Mouse (Mus musculus) kidney, postnatal 0 days (tissue): ENCODE data around the gene Pik3r1. TPM values are rescaled to one million over a fixed set of nuclear protein-coding genes. Genes with fewer than 3 reads are reported as not detected.

Experiments used
- ATAC-seq: fragments of 200-750 bp; cut with Nextera tagmentation; replicated peaks from 2 replicates; pipeline ENCODE4 v1.8.0; 2017; ENCODE audit warnings: low read depth, moderate number of reproducible peaks, moderate TSS enrichment, moderate library complexity; ENCODE audit not compliant: low FRiP score
- DNase-seq: peaks from one replicate; pipeline ENCODE4 v3.0.0-alpha.2; 2016; ENCODE audit warnings: low spot score
- H3K27ac ChIP-seq: fragments of 300-500 bp; sonication (generic); 2 replicates; pipeline ENCODE4 v1.5.1; 2014; ENCODE audit warnings: mild to moderate bottlenecking
- H3K27me3 ChIP-seq: fragments of 300-500 bp; sonication (generic); 2 replicates; pipeline ENCODE4 v1.6.1; 2014; ENCODE audit warnings: low read length, mixed read lengths; ENCODE audit not compliant: insufficient read depth
- H3K36me3 ChIP-seq: fragments of 300-500 bp; sonication (generic); 2 replicates; pipeline ENCODE4 v1.6.1; 2014; ENCODE audit warnings: low read length, mixed read lengths; ENCODE audit not compliant: insufficient read depth
- H3K4me1 ChIP-seq: fragments of 300-500 bp; sonication (generic); replicated peaks from 2 replicates; pipeline ENCODE4 v1.6.1; 2014; ENCODE audit warnings: antibody characterized with exemption, low read length, mixed read lengths; ENCODE audit not compliant: insufficient read depth
- H3K4me2 ChIP-seq: fragments of 300-500 bp; sonication (generic); 2 replicates; pipeline ENCODE4 v1.6.1; 2014; ENCODE audit warnings: mild to moderate bottlenecking, low read length, moderate library complexity, mixed read lengths
- H3K4me3 ChIP-seq: fragments of 300-500 bp; sonication (generic); replicated peaks from 2 replicates; pipeline ENCODE4 v1.5.1; 2014; ENCODE audit warnings: low read depth, low read length
- H3K9ac ChIP-seq: fragments of 300-500 bp; sonication (generic); 2 replicates; pipeline ENCODE4 v1.6.1; 2014; ENCODE audit warnings: low read depth, low read length
- H3K9me3 ChIP-seq: fragments of 300-500 bp; sonication (generic); replicated peaks from 2 replicates; pipeline ENCODE4 v1.6.1; 2016; ENCODE audit warnings: low read length, inconsistent platforms, mixed read lengths
- CTCF ChIP-seq: IDR thresholded peaks from 2 replicates; pipeline ENCODE4 v1.5.1; 2016; ENCODE audit warnings: antibody characterized with exemption, low read depth, mild to moderate bottlenecking, moderate library complexity
- WGBS: fragments of 180-500 bp; shearing (Covaris S2); extraction: QIAGEN DNeasy Blood & Tissue Kit; methylation state at CpG from one replicate; pipeline ENCODE4 v1.1.7; 2014; 5-methylcytosine and 5-hydroxymethylcytosine counted together
- polyA plus RNA-seq: library from polyadenylated mRNA; unstranded; fragments of >200 nt; fragmentation: Nextera tagmentation; extraction: Ambion mirVana; gene quantifications from 2 replicates; pipeline ENCODE4 v1.2.1, GENCODE M21; 2015

The Pik3r1 gene
- polyA plus RNA-seq: 30.3 and 35.8 TPM in 2 replicates

DNA sequence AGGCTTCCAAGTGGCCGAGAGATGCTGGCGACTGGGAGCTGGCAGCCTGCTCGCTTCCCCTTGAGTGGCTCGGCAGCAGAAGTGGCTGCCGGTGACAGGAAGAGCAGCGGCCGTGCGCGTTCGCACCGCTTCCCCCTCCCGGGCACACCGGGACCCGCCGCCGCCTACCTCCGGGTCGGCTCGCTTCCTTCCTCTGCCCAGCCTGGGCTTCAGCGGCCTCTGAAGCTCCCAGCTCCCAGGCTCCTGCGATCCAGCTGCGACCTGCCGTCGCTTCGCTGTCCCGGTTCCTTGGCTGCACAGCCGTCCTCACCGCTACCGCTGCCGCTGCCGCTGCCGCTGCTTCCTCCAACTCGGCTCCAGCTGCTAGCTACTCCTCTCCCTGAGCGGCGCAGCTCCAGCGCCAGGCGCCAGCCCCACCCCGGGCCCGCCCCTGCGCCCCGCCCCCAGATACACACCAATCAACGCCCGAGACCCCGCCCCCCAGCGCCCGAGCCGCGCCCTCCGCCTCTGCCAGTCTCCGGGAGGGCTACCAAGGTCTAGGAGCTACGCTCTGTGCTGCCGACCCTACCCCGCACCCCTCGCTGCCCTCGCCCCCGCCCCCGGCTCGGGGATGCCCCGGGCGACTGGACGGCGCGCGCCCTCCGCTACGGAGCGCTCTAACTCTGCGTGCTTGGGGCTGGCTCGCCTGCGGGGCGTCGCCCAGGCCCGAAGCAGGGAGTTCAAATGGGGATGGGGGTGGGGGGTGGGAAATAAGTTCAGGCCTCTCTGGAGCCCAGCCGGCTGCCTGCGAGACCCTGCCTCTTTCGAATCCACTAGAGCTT lies at the start of gene Pik3r1:
Gene Pik3r1 (minus strand): TSS at position 409 of the 821 bp plus-strand sequence.
- WGBS: under 1% methylated on average over 72 of the region's 76 CpGs
- peak; percentile 96 for ATAC-seq
- H3K9ac ChIP-seq: peak within 1 kb of the TSS; percentile 92
- peak within 1 kb of the TSS; percentile 94 for H3K4me3 ChIP-seq
- H3K27ac ChIP-seq: peak within 1 kb of the TSS; percentile 98
- peak within 1 kb of the TSS; percentile 83 for H3K4me2 ChIP-seq
- DNase-seq: peak; percentile 97
- no peaks in the 10 kb centered on the region for H3K36me3 ChIP-seq
- no peak for TF ChIP-seq CTCF
- no peaks in the 10 kb centered on the region for H3K27me3 ChIP-seq
- no peaks in the 10 kb centered on the region for H3K9me3 ChIP-seq
- H3K4me1 ChIP-seq: peaks cover 14% of the 10 kb centered on the region; the same call in 1 of the 2 replicates

DNA sequence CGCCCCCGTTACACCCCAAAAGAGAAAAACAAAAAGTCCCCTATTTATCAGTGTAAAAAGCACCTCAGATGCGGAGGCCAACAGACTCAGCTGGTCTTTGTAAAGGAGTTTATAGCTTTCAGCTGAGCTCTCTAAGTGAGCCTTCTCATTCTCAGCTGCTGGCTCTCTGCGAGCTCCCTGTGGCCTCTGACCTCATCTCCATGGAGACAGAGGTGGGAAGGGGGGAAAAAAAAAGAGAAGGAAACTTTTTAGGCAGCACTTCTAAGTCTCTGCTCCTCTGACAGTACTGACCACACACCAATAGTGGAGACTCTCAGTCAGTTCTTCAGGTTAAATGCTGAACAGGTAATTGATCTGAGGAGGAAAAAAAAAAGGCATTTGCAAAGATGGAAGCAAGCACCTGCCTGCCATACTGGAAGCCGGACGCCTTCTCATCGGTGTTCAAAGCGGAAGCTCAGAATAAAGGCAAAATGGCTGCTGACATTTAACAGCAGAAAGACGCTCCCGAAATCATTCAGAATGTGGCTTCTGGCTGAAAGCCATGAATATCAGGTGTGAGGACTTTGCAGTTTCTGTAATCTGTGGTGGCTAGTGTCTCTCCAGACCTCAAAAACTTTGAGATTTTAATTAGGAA lies 45.4 kb upstream of the Pik3r1 start:
- no peaks in the 10 kb centered on the region for H3K36me3 ChIP-seq
- DNase-seq: peak; percentile 75
- H3K9ac ChIP-seq: no peak overlapping the region
- ATAC-seq: no peak
- H3K4me3 ChIP-seq: no peak overlapping the region
- H3K4me2 ChIP-seq: 0 out of 2 replicates have a peak overlapping the region, but pooled peaks have one; percentile 3
- H3K9me3 ChIP-seq: no peaks in the 10 kb centered on the region
- TF ChIP-seq CTCF: no peak
- H3K4me1 ChIP-seq: peaks cover 4% of the 10 kb centered on the region; the same call in 1 of the 2 replicates
- H3K27me3 ChIP-seq: no peaks in the 10 kb centered on the region
- WGBS: 27% methylated on average over 10 of the region's 10 CpGs
- H3K27ac ChIP-seq: 0 out of 2 replicates have a peak overlapping the region, but pooled peaks have one; percentile 13

GRCm38 (mm10) chr13:101812341-101812740 lies 44.3 kb upstream of the Pik3r1 start:
- Histone ChIP-seq H3K9ac (no peak overlapping the region), H3K9me3 (no peaks in the 10 kb centered on the region), H3K27ac (peak overlapping the region; percentile 27; the same call in 1 of the 2 replicates), H3K27me3 (no peaks in the 10 kb centered on the region), H3K4me2 (peak overlapping the region; percentile 27; the same call in 1 of the 2 replicates), H3K4me3 (no peak overlapping the region), H3K36me3 (no peaks in the 10 kb centered on the region), H3K4me1 (peaks cover 4% of the 10 kb centered on the region; the same call in 1 of the 2 replicates)
- TF ChIP-seq CTCF: no peak
- ATAC-seq: no peak
- WGBS: 47% methylated on average over 5 of the region's 5 CpGs
- DNase-seq: peak; percentile 73

DNA sequence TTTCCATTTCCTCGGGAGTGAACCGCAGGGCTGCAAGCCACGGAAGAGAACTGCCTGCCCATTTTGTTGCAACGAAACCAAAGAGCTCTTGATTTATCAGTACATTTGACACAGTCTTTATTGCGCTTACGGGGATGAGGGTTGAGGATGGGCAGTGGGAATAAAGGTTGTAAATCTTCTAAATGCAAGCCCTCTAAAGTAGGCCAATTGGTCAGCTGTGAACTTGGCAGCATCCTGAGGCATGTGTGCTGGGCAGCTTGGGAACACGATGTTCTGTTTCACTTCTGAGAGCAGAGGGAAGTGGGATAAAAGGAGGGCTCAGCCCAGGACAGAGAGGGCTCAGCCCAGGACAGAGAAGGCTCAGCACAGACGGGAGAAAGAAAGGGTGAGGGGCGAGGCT lies 43.9 kb upstream of the Pik3r1 start:
- Histone ChIP-seq H3K27me3 (no peaks in the 10 kb centered on the region), H3K4me1 (peaks cover 4% of the 10 kb centered on the region; the same call in 1 of the 2 replicates), H3K4me3 (no peak overlapping the region), H3K36me3 (no peaks in the 10 kb centered on the region), H3K4me2 (peak overlapping the region; percentile 27; the same call in 1 of the 2 replicates), H3K9ac (no peak overlapping the region), H3K27ac (peak overlapping the region; percentile 27; the same call in 1 of the 2 replicates), H3K9me3 (no peaks in the 10 kb centered on the region)
- 15% methylated on average over 9 of the region's 9 CpGs for whole genome bisulfite sequencing
- DNase-seq: peak; percentile 82
- peak; percentile 54; the same call in 1 of the 2 replicates for ATAC-seq
- no peak for TF ChIP-seq CTCF

DNA sequence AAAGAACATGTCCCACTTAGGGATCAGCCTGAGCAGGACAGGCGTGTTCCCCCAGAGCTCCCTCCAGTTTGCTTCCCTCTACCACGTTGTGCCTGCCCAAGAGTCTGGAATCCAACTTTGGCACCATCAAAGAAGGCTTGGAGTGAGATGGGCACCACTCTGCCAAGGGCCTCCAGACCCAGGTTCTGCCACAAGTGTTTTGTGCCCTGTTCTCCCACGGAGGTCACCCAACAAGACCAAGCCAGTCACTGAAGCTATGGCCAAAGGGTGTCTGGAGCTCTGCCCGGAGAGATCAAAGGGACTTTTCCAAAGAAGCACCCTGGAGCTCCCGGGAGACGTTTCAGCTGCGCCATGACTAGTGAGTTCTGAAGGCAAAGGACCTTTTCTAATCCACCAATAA lies 42.6 kb upstream of the Pik3r1 start:
- H3K27ac ChIP-seq: no peak overlapping the region
- H3K4me2 ChIP-seq: no peak overlapping the region
- no peaks in the 10 kb centered on the region for H3K27me3 ChIP-seq
- peaks cover 4% of the 10 kb centered on the region; the same call in 1 of the 2 replicates for H3K4me1 ChIP-seq
- DNase-seq (no peak), ATAC-seq (no peak)
- 84% methylated on average over 7 of the region's 7 CpGs for WGBS
- TF ChIP-seq CTCF: no peak
- no peaks in the 10 kb centered on the region for H3K9me3 ChIP-seq
- H3K4me3 ChIP-seq: no peak overlapping the region
- H3K36me3 ChIP-seq: no peaks in the 10 kb centered on the region
- no peak overlapping the region for H3K9ac ChIP-seq

DNA sequence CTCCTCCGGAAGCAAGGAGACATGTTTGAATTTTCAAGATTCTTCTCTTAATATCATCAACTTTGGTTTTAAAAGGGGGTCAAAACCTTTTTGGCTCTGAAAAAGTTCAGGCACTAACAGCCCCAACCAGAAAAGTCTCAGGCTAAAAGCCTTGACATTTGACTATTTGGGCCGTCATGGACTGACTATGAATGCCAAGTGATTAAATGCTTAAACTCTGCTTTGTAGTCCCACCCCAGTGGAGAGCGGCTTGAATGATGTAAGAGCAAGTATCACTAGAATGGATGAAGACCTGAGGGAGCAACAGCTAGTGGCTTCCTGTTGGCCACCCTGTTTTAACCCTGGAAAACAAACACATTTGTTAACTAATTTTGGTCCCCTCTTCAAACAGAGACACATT lies 41.8 kb upstream of the Pik3r1 start:
- Histone ChIP-seq H3K36me3 (no peaks in the 10 kb centered on the region), H3K9me3 (no peaks in the 10 kb centered on the region), H3K4me3 (no peak overlapping the region), H3K27me3 (no peaks in the 10 kb centered on the region), H3K9ac (no peak overlapping the region), H3K4me2 (no peak overlapping the region), H3K27ac (no peak overlapping the region), H3K4me1 (peaks cover 4% of the 10 kb centered on the region; the same call in 1 of the 2 replicates)
- ATAC-seq (no peak), DNase-seq (no peak)
- no peak for TF ChIP-seq CTCF
- 78% methylated on average over 3 of the region's 3 CpGs for WGBS
